Mouse (Mus musculus): ENCODE measurements at regions not wholly inside any gene's neighbourhood (a gene's known extent, or its start where the extent isn't known, plus 50 kb on each side); places are given as distances from the start of the nearest gene placed in this dataset.

DNA sequence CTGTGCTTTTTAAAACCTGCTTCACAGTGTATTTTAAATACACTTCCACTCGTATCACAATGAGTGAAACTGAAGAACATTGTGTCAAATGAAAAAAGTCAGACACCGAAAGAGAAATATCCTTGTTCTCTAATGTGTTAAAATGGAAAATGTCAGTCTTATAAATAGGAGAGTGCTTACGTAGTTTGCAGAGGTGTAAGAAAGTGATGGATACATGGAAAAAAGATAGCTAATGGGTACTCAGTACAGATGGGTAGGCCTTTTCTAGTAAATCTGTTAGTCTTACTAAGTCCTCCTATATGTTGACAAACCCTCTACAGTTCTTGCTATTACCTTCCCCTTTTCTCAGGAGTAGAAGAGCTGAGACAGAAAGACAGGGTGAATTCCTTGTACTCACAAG lies 706.2 kb downstream of the Efnb2 start:
- no peak for TF ChIP-seq CHD2 (IDR thresholded peaks at IDR 0.05; ENCODE audit: low read depth, low read length)
- TF ChIP-seq HCFC1 (IDR thresholded peaks at IDR 0.05; ENCODE audit: borderline replicate concordance, insufficient read depth, low read length), result no peak

Data from ES-E14 (cell line).